Mouse (Mus musculus): ENCODE measurements around the gene Srsf10. TPM values are rescaled to one million over a fixed set of nuclear protein-coding genes. Genes with fewer than 3 reads are reported as not detected.

Srsf10 gene
- 57.4 and 111 TPM in 2 replicates for polyA plus RNA-seq (2012; rRNA removed)

GRCm38 (mm10) chr4:135855536-135856222 lies at the start of gene Srsf10:
Srsf10 (plus strand) TSS chr4:135855747.

GRCm38 (mm10) chr4:135873526-135874202 lies 18.1 kb downstream of the Srsf10 start, which contains the start of gene Pnrc2:
Pnrc2 (minus strand) TSS chr4:135873850.

GRCm38 (mm10) chr4:135895071-135895571 lies 39.6 kb downstream of the Srsf10 start, which contains the start of gene Cnr2:
Cnr2 (plus strand) TSS chr4:135895394.

Other genes starting within 250 kb of the Srsf10 start
- gene Ifnlr1, start 169.5 kb upstream of the Srsf10 start, polyA plus RNA-seq (2012; rRNA removed): 6.6 and 6.8 TPM in 2 replicates
- gene Il22ra1, start 127.6 kb upstream of the Srsf10 start, polyA plus RNA-seq (2012; rRNA removed): 45.9 and 60.2 TPM in 2 replicates
- 0.69 and 0.71 TPM in 2 replicates for gene Myom3, start 96.0 kb upstream of the Srsf10 start, polyA plus RNA-seq (2012; rRNA removed)
- 11.0 and 13.8 TPM in 2 replicates for gene Pnrc2, start 18.1 kb downstream of the Srsf10 start, polyA plus RNA-seq (2012; rRNA removed)
- 1.0 and 1.1 TPM in 2 replicates for gene Cnr2, start 39.6 kb downstream of the Srsf10 start, polyA plus RNA-seq (2012; rRNA removed)
- gene Fuca1, start 65.0 kb downstream of the Srsf10 start, polyA plus RNA-seq (2012; rRNA removed): 184 and 185 TPM in 2 replicates
- gene Hmgcl, start 90.7 kb downstream of the Srsf10 start, polyA plus RNA-seq (2012; rRNA removed): 102 and 115 TPM in 2 replicates
- 356 and 461 TPM in 2 replicates for gene Gale, start 108.0 kb downstream of the Srsf10 start, polyA plus RNA-seq (2012; rRNA removed)
- gene Lypla2, start 116.9 kb downstream of the Srsf10 start, polyA plus RNA-seq (2012; rRNA removed): 261 and 282 TPM in 2 replicates
- 89.3 and 109 TPM in 2 replicates for gene Pithd1, start 131.5 kb downstream of the Srsf10 start, polyA plus RNA-seq (2012; rRNA removed)
- 6.6 and 8.8 TPM in 2 replicates for gene Eloa, start 166.0 kb downstream of the Srsf10 start, polyA plus RNA-seq (2012; rRNA removed)
- gene Rpl11, start 197.7 kb downstream of the Srsf10 start, polyA plus RNA-seq (2012; rRNA removed): 249 and 272 TPM in 2 replicates